Mouse (Mus musculus) lung, postnatal 0 days (tissue): ENCODE measurements around the gene Cyp17a1. TPM values are rescaled to one million over a fixed set of nuclear protein-coding genes. Genes with fewer than 3 reads are reported as not detected.
A peak's percentile ranks its signal among the peaks of the same experiment; 100 is the strongest.

ENCODE experiments used
- ATAC-seq: fragments of 200-750 bp; cut with Nextera tagmentation; 2 replicates; pipeline ENCODE4 v1.8.0; 2017; ENCODE audit warnings: moderate library complexity
- DNase-seq: peaks from one replicate; pipeline ENCODE4 v3.0.0-alpha.2; 2016; ENCODE audit warnings: low spot score
- H3K27ac ChIP-seq: fragments of 300-500 bp; sonication (generic); 2 replicates; pipeline ENCODE4 v1.5.1; 2014; ENCODE audit warnings: antibody characterized with exemption, mild to moderate bottlenecking, low read length, mixed read lengths
- H3K27me3 ChIP-seq: fragments of 300-500 bp; sonication (generic); replicated peaks from 2 replicates; pipeline ENCODE4 v1.6.1; 2014; ENCODE audit warnings: low read length, mixed read lengths; ENCODE audit not compliant: insufficient read depth
- H3K36me3 ChIP-seq: fragments of 300-500 bp; sonication (generic); 2 replicates; pipeline ENCODE4 v1.6.1; 2014; ENCODE audit warnings: low read length, mixed read lengths; ENCODE audit not compliant: insufficient read depth
- H3K4me1 ChIP-seq: fragments of 300-500 bp; sonication (generic); 2 replicates; pipeline ENCODE4 v1.6.1; 2014; ENCODE audit warnings: antibody characterized with exemption, low read depth, low read length, mixed read lengths; ENCODE audit not compliant: insufficient read depth
- H3K4me2 ChIP-seq: fragments of 300-500 bp; sonication (generic); replicated peaks from 2 replicates; pipeline ENCODE4 v1.6.1; 2014; ENCODE audit warnings: low read depth, mild to moderate bottlenecking, low read length, moderate library complexity, mixed read lengths
- H3K4me3 ChIP-seq: fragments of 300-500 bp; sonication (generic); 2 replicates; pipeline ENCODE4 v1.5.1; 2014; ENCODE audit warnings: low read depth, low read length
- H3K9ac ChIP-seq: fragments of 300-500 bp; sonication (generic); replicated peaks from 2 replicates; pipeline ENCODE4 v1.6.1; 2014; ENCODE audit warnings: low read depth, mild to moderate bottlenecking
- H3K9me3 ChIP-seq: fragments of 300-500 bp; sonication (generic); 2 replicates; pipeline ENCODE4 v1.6.1; 2016; ENCODE audit warnings: low read length, mixed read lengths
- CTCF ChIP-seq: IDR thresholded peaks from 2 replicates; pipeline ENCODE4 v1.5.1; 2016; ENCODE audit warnings: antibody characterized with exemption, mild to moderate bottlenecking
- EP300 ChIP-seq: IDR thresholded peaks from 2 replicates; pipeline ENCODE4 v1.6.1; 2016; ENCODE audit warnings: antibody characterized with exemption, mild to moderate bottlenecking, control low read depth
- WGBS: fragments of 180-500 bp; shearing (Covaris S2); extraction: QIAGEN DNeasy Blood & Tissue Kit; methylation state at CpG from one replicate; pipeline ENCODE4 v1.1.7; 2014; 5-methylcytosine and 5-hydroxymethylcytosine counted together
- polyA plus RNA-seq: library from polyadenylated mRNA; unstranded; fragments of >200 nt; fragmentation: Nextera tagmentation; extraction: Ambion mirVana; gene quantifications from 2 replicates; pipeline ENCODE4 v1.2.1, GENCODE M21; 2015

The Cyp17a1 gene
- 0.08 and 0.12 TPM in 2 replicates for polyA plus RNA-seq

GRCm38 (mm10) chr19:46672766-46673418 is at the start of gene Cyp17a1:
TSS of gene Cyp17a1 (minus strand) at chr19:46673172.
- no peak within 1 kb of the TSS for H3K4me3 ChIP-seq
- no peak for TF ChIP-seq EP300
- no peak for TF ChIP-seq CTCF
- no peak within 1 kb of the TSS for H3K27ac ChIP-seq
- no peak for ATAC-seq
- no peak within 1 kb of the TSS for H3K4me2 ChIP-seq
- H3K36me3 ChIP-seq = no peaks in the 10 kb centered on the region
- no peaks in the 10 kb centered on the region for H3K4me1 ChIP-seq
- WGBS = 32% methylated on average over 5 of the region's 5 CpGs
- H3K9ac ChIP-seq = no peak within 1 kb of the TSS
- no peaks in the 10 kb centered on the region for H3K27me3 ChIP-seq
- H3K9me3 ChIP-seq = no peaks in the 10 kb centered on the region
- DNase-seq = no peak

GRCm38 (mm10) chr19:46718150-46718549 is 45.2 kb upstream of the Cyp17a1 start:
- TF ChIP-seq CTCF (no peak), EP300 (no peak)
- 69% methylated on average over 4 of the region's 4 CpGs for WGBS
- H3K9me3 ChIP-seq = no peaks in the 10 kb centered on the region
- H3K4me1 ChIP-seq = no peaks in the 10 kb centered on the region
- H3K27me3 ChIP-seq = no peaks in the 10 kb centered on the region
- H3K36me3 ChIP-seq = peaks cover 4% of the 10 kb centered on the region; the same call in 1 of the 2 replicates
- no peak for DNase-seq
- H3K9ac ChIP-seq = no peak overlapping the region
- H3K4me2 ChIP-seq = no peak overlapping the region
- H3K27ac ChIP-seq = no peak overlapping the region
- no peak overlapping the region for H3K4me3 ChIP-seq
- no peak for ATAC-seq

- Histone ChIP-seq H3K36me3 (peaks cover 8% of the 10 kb centered on the region; the same call in 1 of the 2 replicates), H3K4me2 (no peak overlapping the region), H3K4me1 (no peaks in the 10 kb centered on the region), H3K9ac (no peak overlapping the region), H3K27ac (no peak overlapping the region), H3K27me3 (no peaks in the 10 kb centered on the region), H3K9me3 (no peaks in the 10 kb centered on the region), H3K4me3 (no peak overlapping the region)
- 89% methylated on average over 8 of the region's 8 CpGs for WGBS
- no peak for ATAC-seq
- no peak for TF ChIP-seq EP300
- no peak for TF ChIP-seq CTCF
- DNase-seq = no peak
Measured at GRCm38 (mm10) chr19:46715016-46715415, 42.0 kb upstream of the Cyp17a1 start.

GRCm38 (mm10) chr19:46714234-46714633 is 41.3 kb upstream of the Cyp17a1 start:
- H3K9me3 ChIP-seq = no peaks in the 10 kb centered on the region
- no peak for TF ChIP-seq CTCF
- TF ChIP-seq EP300 = no peak
- no peak overlapping the region for H3K9ac ChIP-seq
- ATAC-seq (no peak), DNase-seq (no peak)
- H3K36me3 ChIP-seq = peaks cover 8% of the 10 kb centered on the region; the same call in 1 of the 2 replicates
- H3K4me2 ChIP-seq = no peak overlapping the region
- H3K4me3 ChIP-seq = no peak overlapping the region
- H3K4me1 ChIP-seq = no peaks in the 10 kb centered on the region
- WGBS = 67% methylated on average over 8 of the region's 8 CpGs
- no peaks in the 10 kb centered on the region for H3K27me3 ChIP-seq
- H3K27ac ChIP-seq = no peak overlapping the region

- Histone ChIP-seq H3K4me3 (no peak overlapping the region), H3K36me3 (0 out of 2 replicates have a peak, but pooled peaks cover 4% of the 10 kb centered on the region), H3K27me3 (no peaks in the 10 kb centered on the region), H3K9me3 (no peaks in the 10 kb centered on the region), H3K4me2 (no peak overlapping the region), H3K9ac (no peak overlapping the region), H3K27ac (no peak overlapping the region), H3K4me1 (peaks cover 4% of the 10 kb centered on the region; the same call in 1 of the 2 replicates)
- ATAC-seq = no peak
- TF ChIP-seq EP300 (no peak), CTCF (no peak)
- DNase-seq = no peak
- 88% methylated on average over 4 of the region's 4 CpGs for WGBS
Measured at GRCm38 (mm10) chr19:46710614-46711013, 37.6 kb upstream of the Cyp17a1 start.

GRCm38 (mm10) chr19:46707296-46708151 is 34.6 kb upstream of the Cyp17a1 start, which contains the start of gene As3mt:
TSS of gene As3mt (plus strand) at chr19:46707458.
- 4% methylated on average over 29 of the region's 31 CpGs for WGBS
- peak; percentile 70 for DNase-seq
- ATAC-seq = peak; percentile 91
- Histone ChIP-seq H3K27me3 (no peaks in the 10 kb centered on the region), H3K4me1 (peaks cover 4% of the 10 kb centered on the region; the same call in 1 of the 2 replicates), H3K4me2 (peak within 1 kb of the TSS; percentile 81), H3K27ac (peak within 1 kb of the TSS; percentile 51; the same call in 1 of the 2 replicates), H3K9ac (peak within 1 kb of the TSS; percentile 48), H3K9me3 (no peaks in the 10 kb centered on the region), H3K4me3 (peak within 1 kb of the TSS; percentile 53), H3K36me3 (0 out of 2 replicates have a peak, but pooled peaks cover 4% of the 10 kb centered on the region)
- TF ChIP-seq CTCF = no peak
- TF ChIP-seq EP300 = no peak
